Mouse (Mus musculus) lung, postnatal 36 days (tissue): ENCODE data around the gene Tctn1.

Experiments
- DNase-seq: peaks from one replicate; pipeline ENCODE4 v3.0.0; 2022; ENCODE audit warnings: mixed read lengths

Tctn1 gene

GRCm38 (mm10) chr5:122263933-122264905, at the start of gene Tctn1:
Gene Tctn1, minus strand, starts transcription at chr5:122264460.
- DNase-seq = peak; percentile 94

- DNase-seq = no peak
Measured at GRCm38 (mm10) chr5:122312942-122313684, 48.9 kb upstream of the Tctn1 start.

- DNase-seq = peak; percentile 59
Measured at GRCm38 (mm10) chr5:122312346-122312745, 48.1 kb upstream of the Tctn1 start.

GRCm38 (mm10) chr5:122311692-122312091, 47.4 kb upstream of the Tctn1 start:
- DNase-seq = no peak

- DNase-seq = no peak
Measured at GRCm38 (mm10) chr5:122310699-122311098, 46.4 kb upstream of the Tctn1 start.

GRCm38 (mm10) chr5:122306536-122306935, 42.3 kb upstream of the Tctn1 start:
- no peak for DNase-seq

- no peak for DNase-seq
Measured at GRCm38 (mm10) chr5:122305472-122305871, 41.2 kb upstream of the Tctn1 start.

GRCm38 (mm10) chr5:122304541-122304940, 40.3 kb upstream of the Tctn1 start:
- no peak for DNase-seq

GRCm38 (mm10) chr5:122303937-122304336, 39.7 kb upstream of the Tctn1 start:
- DNase-seq = no peak

GRCm38 (mm10) chr5:122302810-122303745, 38.8 kb upstream of the Tctn1 start:
- no peak for DNase-seq

- no peak for DNase-seq
Measured at GRCm38 (mm10) chr5:122300071-122300518, 35.8 kb upstream of the Tctn1 start.

GRCm38 (mm10) chr5:122295113-122295935, 31.1 kb upstream of the Tctn1 start:
- DNase-seq = peak; percentile 66

GRCm38 (mm10) chr5:122294219-122294735, 30.0 kb upstream of the Tctn1 start:
- DNase-seq = no peak

- no peak for DNase-seq
Measured at GRCm38 (mm10) chr5:122293131-122293530, 28.9 kb upstream of the Tctn1 start.

- peak; percentile 68 for DNase-seq
Measured at GRCm38 (mm10) chr5:122291553-122292339, 27.5 kb upstream of the Tctn1 start.

- no peak for DNase-seq
Measured at GRCm38 (mm10) chr5:122291149-122291548, 26.9 kb upstream of the Tctn1 start.

- peak; percentile 57 for DNase-seq
Measured at GRCm38 (mm10) chr5:122288147-122288811, 24.0 kb upstream of the Tctn1 start.

- DNase-seq = no peak
Measured at GRCm38 (mm10) chr5:122287026-122287425, 22.8 kb upstream of the Tctn1 start.

- DNase-seq = no peak
Measured at GRCm38 (mm10) chr5:122286191-122286590, 21.9 kb upstream of the Tctn1 start.

GRCm38 (mm10) chr5:122285767-122286150, 21.5 kb upstream of the Tctn1 start:
- DNase-seq = no peak
